Mouse (Mus musculus): ENCODE results near the gene Hnrnpu. TPM values are rescaled to one million over a fixed set of nuclear protein-coding genes. Genes with fewer than 3 reads are reported as not detected.
"Not testable (repeated sequence)": the region's sequence is repeated elsewhere in the genome, so short reads cannot be mapped to it uniquely, and the experiment has no call there.

Gene Hnrnpu
- polyA plus RNA-seq, 1 experiment from 2014 or later, result 295 TPM

- Histone ChIP-seq H3K4me1 (replicated peaks) (no peaks in the 10 kb centered on the region), H3K27me3 (no peaks in the 10 kb centered on the region), H3K9ac (no peak overlapping the region), H3K4me3 (no peak overlapping the region), H3K27ac (replicated peaks) (no peak overlapping the region), H3K9me3 (no peaks in the 10 kb centered on the region), H3K36me3 (no peaks in the 10 kb centered on the region), H3K4me2 (no peak overlapping the region)
- WGBS, result 59% methylated on average over 2 of the region's 2 CpGs
- no peak for ATAC-seq (ENCODE audit: low read depth)
These were observed 23.1 kb upstream of the Hnrnpu start for GRCm38 (mm10) chr1:178360702-178361101.

GRCm38 (mm10) chr1:178360264-178360663 is 22.7 kb upstream of the Hnrnpu start:
- H3K27me3 ChIP-seq, result no peaks in the 10 kb centered on the region
- H3K36me3 ChIP-seq, result no peaks in the 10 kb centered on the region
- no peak for ATAC-seq (ENCODE audit: low read depth)
- no peaks in the 10 kb centered on the region for H3K4me1 ChIP-seq (replicated peaks)
- H3K9ac ChIP-seq, result no peak overlapping the region
- H3K9me3 ChIP-seq, result no peaks in the 10 kb centered on the region
- no peak overlapping the region for H3K4me3 ChIP-seq
- 86% methylated on average over 11 of the region's 11 CpGs for WGBS
- H3K27ac ChIP-seq (replicated peaks), result no peak overlapping the region
- no peak overlapping the region for H3K4me2 ChIP-seq

GRCm38 (mm10) chr1:178357776-178358710 is 20.4 kb upstream of the Hnrnpu start:
- no peak overlapping the region for H3K4me3 ChIP-seq
- H3K4me2 ChIP-seq, result no peak overlapping the region
- no peak overlapping the region for H3K9ac ChIP-seq
- no peaks in the 10 kb centered on the region for H3K27me3 ChIP-seq
- no peaks in the 10 kb centered on the region for H3K36me3 ChIP-seq
- H3K9me3 ChIP-seq, result no peaks in the 10 kb centered on the region
- H3K4me1 ChIP-seq (replicated peaks), result no peaks in the 10 kb centered on the region
- H3K27ac ChIP-seq (replicated peaks), result no peak overlapping the region
- WGBS, result 63% methylated on average over 12 of the region's 12 CpGs
- no peak for ATAC-seq (ENCODE audit: low read depth)

GRCm38 (mm10) chr1:178354576-178354975 is 17.0 kb upstream of the Hnrnpu start:
- Histone ChIP-seq H3K9me3 (no peaks in the 10 kb centered on the region), H3K4me1 (replicated peaks) (no peaks in the 10 kb centered on the region), H3K27ac (replicated peaks) (no peak overlapping the region), H3K4me3 (no peak overlapping the region), H3K9ac (no peak overlapping the region), H3K4me2 (no peak overlapping the region), H3K36me3 (no peaks in the 10 kb centered on the region), H3K27me3 (no peaks in the 10 kb centered on the region)
- 68% methylated on average over 3 of the region's 3 CpGs for WGBS
- no peak for ATAC-seq (ENCODE audit: low read depth)

GRCm38 (mm10) chr1:178351643-178352042 is 14.0 kb upstream of the Hnrnpu start:
- no peak for ATAC-seq (ENCODE audit: low read depth)
- H3K4me3 ChIP-seq, result no peak overlapping the region
- H3K9me3 ChIP-seq, result no peaks in the 10 kb centered on the region
- H3K9ac ChIP-seq, result no peak overlapping the region
- H3K4me1 ChIP-seq (replicated peaks), result no peaks in the 10 kb centered on the region
- no peak overlapping the region for H3K27ac ChIP-seq (replicated peaks)
- no peaks in the 10 kb centered on the region for H3K27me3 ChIP-seq
- H3K36me3 ChIP-seq, result no peaks in the 10 kb centered on the region
- H3K4me2 ChIP-seq, result no peak overlapping the region

- Histone ChIP-seq H3K27me3 (no peaks in the 10 kb centered on the region), H3K9ac (no peak overlapping the region), H3K4me2 (no peak overlapping the region), H3K4me3 (no peak overlapping the region), H3K27ac (replicated peaks) (no peak overlapping the region), H3K9me3 (no peaks in the 10 kb centered on the region), H3K36me3 (no peaks in the 10 kb centered on the region), H3K4me1 (replicated peaks) (no peaks in the 10 kb centered on the region)
- 90% methylated on average over 2 of the region's 2 CpGs for WGBS
- no peak for ATAC-seq (ENCODE audit: low read depth)
These were observed 13.2 kb upstream of the Hnrnpu start for GRCm38 (mm10) chr1:178350792-178351191.

- not testable (repeated sequence) for H3K4me1 ChIP-seq (replicated peaks); H3K9ac ChIP-seq; H3K27ac ChIP-seq (replicated peaks); H3K36me3 ChIP-seq; ATAC-seq (ENCODE audit: low read depth); H3K9me3 ChIP-seq; H3K27me3 ChIP-seq; H3K4me2 ChIP-seq; H3K4me3 ChIP-seq
- WGBS, result 93% methylated on average over 10 of the region's 10 CpGs
These were observed 6.6 kb upstream of the Hnrnpu start for GRCm38 (mm10) chr1:178344071-178344805.

GRCm38 (mm10) chr1:178342612-178343011 is 5.0 kb upstream of the Hnrnpu start:
- Histone ChIP-seq H3K9me3 (no peaks in the 10 kb centered on the region), H3K27ac (replicated peaks) (no peak overlapping the region), H3K36me3 (no peaks in the 10 kb centered on the region), H3K4me1 (replicated peaks) (peaks cover 6% of the 10 kb centered on the region), H3K27me3 (no peaks in the 10 kb centered on the region), H3K9ac (no peak overlapping the region), H3K4me2 (no peak overlapping the region), H3K4me3 (no peak overlapping the region)
- ATAC-seq (ENCODE audit: low read depth), result no peak
- 68% methylated on average over 5 of the region's 5 CpGs for WGBS

GRCm38 (mm10) chr1:178342063-178342462 is 4.5 kb upstream of the Hnrnpu start:
- 74% methylated on average over 1 of the region's 1 CpGs for WGBS
- no peaks in the 10 kb centered on the region for H3K9me3 ChIP-seq
- no peak for ATAC-seq (ENCODE audit: low read depth)
- H3K27ac ChIP-seq (replicated peaks), result no peak overlapping the region
- no peak overlapping the region for H3K4me2 ChIP-seq
- no peak overlapping the region for H3K9ac ChIP-seq
- H3K4me3 ChIP-seq, result no peak overlapping the region
- H3K27me3 ChIP-seq, result no peaks in the 10 kb centered on the region
- no peaks in the 10 kb centered on the region for H3K36me3 ChIP-seq
- peaks cover 6% of the 10 kb centered on the region for H3K4me1 ChIP-seq (replicated peaks)

GRCm38 (mm10) chr1:178341435-178341834 is 3.8 kb upstream of the Hnrnpu start:
- 86% methylated on average over 3 of the region's 3 CpGs for WGBS
- Histone ChIP-seq H3K27ac (replicated peaks) (no peak overlapping the region), H3K9me3 (no peaks in the 10 kb centered on the region), H3K4me2 (no peak overlapping the region), H3K4me3 (no peak overlapping the region), H3K36me3 (no peaks in the 10 kb centered on the region), H3K9ac (no peak overlapping the region), H3K27me3 (no peaks in the 10 kb centered on the region), H3K4me1 (replicated peaks) (peaks cover 6% of the 10 kb centered on the region)
- ATAC-seq (ENCODE audit: low read depth), result no peak

GRCm38 (mm10) chr1:178340213-178340612 is 2.6 kb upstream of the Hnrnpu start:
- Histone ChIP-seq H3K4me2 (no peak overlapping the region), H3K36me3 (0 out of 2 replicates have a peak, but pooled peaks cover under 1% of the 10 kb centered on the region), H3K4me1 (replicated peaks) (peaks cover 11% of the 10 kb centered on the region), H3K4me3 (no peak overlapping the region), H3K9me3 (no peaks in the 10 kb centered on the region), H3K27ac (replicated peaks) (no peak overlapping the region), H3K9ac (no peak overlapping the region), H3K27me3 (no peaks in the 10 kb centered on the region)
- 90% methylated on average over 2 of the region's 2 CpGs for WGBS
- ATAC-seq (ENCODE audit: low read depth), result no peak

GRCm38 (mm10) chr1:178338318-178338641 is 683 bp upstream of the Hnrnpu start:
- Histone ChIP-seq H3K27ac (replicated peaks) (peak overlapping the region; percentile 100), H3K4me3 (peak overlapping the region; percentile 100), H3K4me2 (peak overlapping the region; percentile 93), H3K4me1 (replicated peaks) (peaks cover 27% of the 10 kb centered on the region), H3K9me3 (no peaks in the 10 kb centered on the region), H3K27me3 (no peaks in the 10 kb centered on the region), H3K36me3 (peaks cover 15% of the 10 kb centered on the region), H3K9ac (peak overlapping the region; percentile 100)
- no peak for ATAC-seq (ENCODE audit: low read depth)
- WGBS, result under 1% methylated on average over 6 of the region's 6 CpGs
